Mouse (Mus musculus): ENCODE data around the gene Camk2d. TPM values are rescaled to one million over a fixed set of nuclear protein-coding genes. Genes with fewer than 3 reads are reported as not detected.

Camk2d gene
- total RNA-seq, 1 experiment, result 12.4 TPM

DNA sequence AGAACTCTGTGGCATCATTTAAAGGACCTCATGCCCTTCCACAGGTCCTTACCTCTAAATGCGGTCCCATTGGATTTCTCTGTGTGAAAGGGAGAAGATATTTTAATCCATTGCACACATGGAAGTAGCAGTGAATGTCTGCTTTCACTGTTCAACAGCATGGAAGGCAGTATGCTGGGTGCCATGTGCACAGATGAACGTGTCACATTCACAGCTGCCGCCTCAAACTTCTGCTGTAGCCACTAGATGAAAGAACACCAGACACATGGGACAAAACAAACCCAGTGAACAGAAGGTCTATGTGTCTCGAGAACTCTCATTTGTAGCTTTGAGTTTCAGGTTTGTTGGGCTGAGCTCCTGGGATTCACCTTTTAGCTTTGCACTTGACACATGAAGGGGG lies 168.6 kb downstream of the Camk2d start:
- no peaks in the 10 kb centered on the region for H3K36me3 ChIP-seq (ENCODE audit: control insufficient read depth, insufficient read depth, low read length, poor library complexity, severe bottlenecking)
- no peaks in the 10 kb centered on the region for H3K4me1 ChIP-seq (ENCODE audit: control insufficient read depth in 2 of 2, insufficient read depth in 2 of 2, low read length in 2 of 2, poor library complexity in 1 of 2)
- no peak overlapping the region for H3K27ac ChIP-seq (ENCODE audit: insufficient read depth, low read depth, low read length, poor library complexity, severe bottlenecking)
- in situ Hi-C loops (cut with MboI; ENCODE audit: low sequenced_read_pairs in 2 of 2, unreplicated experiment in 2 of 2), result no loop called here
- DNase-seq (ENCODE audit: low read depth, low spot score), result no peak
- no peak overlapping the region for H3K4me3 ChIP-seq (ENCODE audit: insufficient read depth in 1 of 2, low read depth in 1 of 2, low read length in 2 of 2, poor library complexity in 1 of 2, severe bottlenecking in 1 of 2)
- no peak for TF ChIP-seq HCFC1 (IDR thresholded peaks at IDR 0.05; ENCODE audit: borderline replicate concordance, insufficient read depth, low read length)
- TF ChIP-seq MAFK (IDR thresholded peaks at IDR 0.05; ENCODE audit: insufficient read depth, low read depth, low read length), result no peak
- TF ChIP-seq ZC3H11A (IDR thresholded peaks at IDR 0.05; ENCODE audit: borderline replicate concordance, low read depth, low read length), result no peak
- no peak for TF ChIP-seq CHD2 (IDR thresholded peaks at IDR 0.05; ENCODE audit: low read depth, low read length)
- TF ChIP-seq ZNF384 (IDR thresholded peaks at IDR 0.05; ENCODE audit: low read depth, low read length), result no peak
- no peaks in the 10 kb centered on the region for H3K9me3 ChIP-seq (ENCODE audit: control insufficient read depth, insufficient read depth, low read depth, low read length)
- H3K9ac ChIP-seq (ENCODE audit: insufficient read depth, low read depth, low read length, poor library complexity, severe bottlenecking), result no peak overlapping the region

DNA sequence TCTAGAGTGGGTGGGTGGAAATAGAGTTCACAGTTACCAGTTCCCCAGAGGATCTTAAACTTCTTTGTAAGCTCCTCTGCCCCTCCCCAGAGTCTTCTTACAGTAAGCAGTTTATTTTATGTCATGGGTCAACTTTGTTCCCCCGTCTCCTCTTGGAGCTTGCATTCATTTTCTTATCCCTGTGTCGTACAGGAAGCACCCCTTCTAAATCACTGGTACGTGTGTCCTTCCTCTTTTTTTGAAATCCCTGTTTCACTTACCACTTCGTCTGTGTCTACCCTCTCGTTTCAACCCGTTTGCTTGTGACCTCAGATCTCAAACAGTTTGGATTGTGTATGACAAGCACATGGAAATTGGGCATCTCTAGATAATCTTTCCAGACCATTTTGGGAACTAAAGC lies 174.0 kb downstream of the Camk2d start:
- Histone ChIP-seq H3K36me3 (ENCODE audit: control insufficient read depth, insufficient read depth, low read length, poor library complexity, severe bottlenecking) (no peaks in the 10 kb centered on the region), H3K9me3 (ENCODE audit: control insufficient read depth, insufficient read depth, low read depth, low read length) (no peaks in the 10 kb centered on the region), H3K27ac (ENCODE audit: insufficient read depth, low read depth, low read length, poor library complexity, severe bottlenecking) (no peak overlapping the region), H3K4me1 (ENCODE audit: control insufficient read depth in 2 of 2, insufficient read depth in 2 of 2, low read length in 2 of 2, poor library complexity in 1 of 2) (no peaks in the 10 kb centered on the region), H3K9ac (ENCODE audit: insufficient read depth, low read depth, low read length, poor library complexity, severe bottlenecking) (no peak overlapping the region), H3K4me3 (ENCODE audit: insufficient read depth in 1 of 2, low read depth in 1 of 2, low read length in 2 of 2, poor library complexity in 1 of 2, severe bottlenecking in 1 of 2) (no peak overlapping the region)
- in situ Hi-C loops (cut with MboI; ENCODE audit: low sequenced_read_pairs in 2 of 2, unreplicated experiment in 2 of 2), result no loop called here
- no peak for DNase-seq (ENCODE audit: low read depth, low spot score)
- TF ChIP-seq ZC3H11A (IDR thresholded peaks at IDR 0.05; ENCODE audit: borderline replicate concordance, low read depth, low read length), result no peak
- no peak for TF ChIP-seq MAFK (IDR thresholded peaks at IDR 0.05; ENCODE audit: insufficient read depth, low read depth, low read length)
- no peak for TF ChIP-seq ZNF384 (IDR thresholded peaks at IDR 0.05; ENCODE audit: low read depth, low read length)
- no peak for TF ChIP-seq CHD2 (IDR thresholded peaks at IDR 0.05; ENCODE audit: low read depth, low read length)
- TF ChIP-seq HCFC1 (IDR thresholded peaks at IDR 0.05; ENCODE audit: borderline replicate concordance, insufficient read depth, low read length), result no peak

DNA sequence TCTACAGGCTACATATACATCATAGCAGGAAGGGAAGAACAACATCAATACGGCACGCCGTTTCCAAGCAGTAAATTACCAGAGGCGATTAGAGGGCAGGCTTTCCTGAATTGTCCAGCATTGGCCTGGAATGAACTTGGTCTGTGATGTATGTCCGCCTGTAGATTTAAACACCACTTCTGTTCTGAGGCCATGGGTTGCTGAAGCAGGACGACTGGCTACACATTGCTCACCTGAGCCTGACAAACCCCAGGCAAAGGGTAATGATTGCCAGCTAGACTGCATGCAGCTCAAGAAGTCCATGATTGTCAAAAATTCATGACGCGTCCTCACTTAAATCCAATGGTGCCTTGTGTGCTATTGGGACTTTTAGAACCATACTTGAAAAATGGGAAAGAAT lies 174.9 kb downstream of the Camk2d start:
- H3K4me3 ChIP-seq (ENCODE audit: insufficient read depth in 1 of 2, low read depth in 1 of 2, low read length in 2 of 2, poor library complexity in 1 of 2, severe bottlenecking in 1 of 2), result no peak overlapping the region
- H3K36me3 ChIP-seq (ENCODE audit: control insufficient read depth, insufficient read depth, low read length, poor library complexity, severe bottlenecking), result no peaks in the 10 kb centered on the region
- TF ChIP-seq CHD2 (IDR thresholded peaks at IDR 0.05; ENCODE audit: low read depth, low read length) (no peak), ZNF384 (IDR thresholded peaks at IDR 0.05; ENCODE audit: low read depth, low read length) (no peak), HCFC1 (IDR thresholded peaks at IDR 0.05; ENCODE audit: borderline replicate concordance, insufficient read depth, low read length) (no peak), MAFK (IDR thresholded peaks at IDR 0.05; ENCODE audit: insufficient read depth, low read depth, low read length) (no peak), ZC3H11A (IDR thresholded peaks at IDR 0.05; ENCODE audit: borderline replicate concordance, low read depth, low read length) (no peak)
- H3K27ac ChIP-seq (ENCODE audit: insufficient read depth, low read depth, low read length, poor library complexity, severe bottlenecking), result no peak overlapping the region
- DNase-seq (ENCODE audit: low read depth, low spot score), result no peak
- no peak overlapping the region for H3K9ac ChIP-seq (ENCODE audit: insufficient read depth, low read depth, low read length, poor library complexity, severe bottlenecking)
- H3K4me1 ChIP-seq (ENCODE audit: control insufficient read depth in 2 of 2, insufficient read depth in 2 of 2, low read length in 2 of 2, poor library complexity in 1 of 2), result no peaks in the 10 kb centered on the region
- in situ Hi-C loops (cut with MboI; ENCODE audit: low sequenced_read_pairs in 2 of 2, unreplicated experiment in 2 of 2), result no loop called here
- H3K9me3 ChIP-seq (ENCODE audit: control insufficient read depth, insufficient read depth, low read depth, low read length), result no peaks in the 10 kb centered on the region

DNA sequence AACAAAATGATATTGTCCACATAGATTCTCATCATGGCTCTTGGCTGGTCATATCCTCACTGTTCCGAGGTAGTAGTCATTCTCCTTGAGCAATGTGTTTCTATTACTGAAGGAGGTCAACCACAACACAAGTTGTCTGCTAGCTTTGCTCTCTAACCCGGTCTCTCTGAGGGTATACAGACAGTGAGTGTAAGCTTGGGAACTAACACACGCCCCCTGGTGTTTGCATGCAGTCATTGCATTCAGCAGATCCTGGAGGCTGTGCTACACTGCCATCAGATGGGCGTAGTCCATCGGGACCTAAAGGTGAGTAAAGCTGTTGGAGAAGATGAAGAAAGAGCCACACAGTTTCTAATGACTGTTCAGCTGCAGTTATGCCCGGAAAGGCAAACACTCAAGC lies 175.4 kb downstream of the Camk2d start:
- Histone ChIP-seq H3K4me1 (ENCODE audit: control insufficient read depth in 2 of 2, insufficient read depth in 2 of 2, low read length in 2 of 2, poor library complexity in 1 of 2) (no peaks in the 10 kb centered on the region), H3K9ac (ENCODE audit: insufficient read depth, low read depth, low read length, poor library complexity, severe bottlenecking) (no peak overlapping the region), H3K4me3 (ENCODE audit: insufficient read depth in 1 of 2, low read depth in 1 of 2, low read length in 2 of 2, poor library complexity in 1 of 2, severe bottlenecking in 1 of 2) (no peak overlapping the region), H3K9me3 (ENCODE audit: control insufficient read depth, insufficient read depth, low read depth, low read length) (no peaks in the 10 kb centered on the region), H3K36me3 (ENCODE audit: control insufficient read depth, insufficient read depth, low read length, poor library complexity, severe bottlenecking) (no peaks in the 10 kb centered on the region), H3K27ac (ENCODE audit: insufficient read depth, low read depth, low read length, poor library complexity, severe bottlenecking) (no peak overlapping the region)
- TF ChIP-seq MAFK (IDR thresholded peaks at IDR 0.05; ENCODE audit: insufficient read depth, low read depth, low read length) (no peak), ZC3H11A (IDR thresholded peaks at IDR 0.05; ENCODE audit: borderline replicate concordance, low read depth, low read length) (peak; percentile 72; the same call in 1 of the 2 replicates)
- in situ Hi-C loops (cut with MboI; ENCODE audit: low sequenced_read_pairs in 2 of 2, unreplicated experiment in 2 of 2), result no loop called here
- DNase-seq (ENCODE audit: low read depth, low spot score), result peak; percentile 65

DNA sequence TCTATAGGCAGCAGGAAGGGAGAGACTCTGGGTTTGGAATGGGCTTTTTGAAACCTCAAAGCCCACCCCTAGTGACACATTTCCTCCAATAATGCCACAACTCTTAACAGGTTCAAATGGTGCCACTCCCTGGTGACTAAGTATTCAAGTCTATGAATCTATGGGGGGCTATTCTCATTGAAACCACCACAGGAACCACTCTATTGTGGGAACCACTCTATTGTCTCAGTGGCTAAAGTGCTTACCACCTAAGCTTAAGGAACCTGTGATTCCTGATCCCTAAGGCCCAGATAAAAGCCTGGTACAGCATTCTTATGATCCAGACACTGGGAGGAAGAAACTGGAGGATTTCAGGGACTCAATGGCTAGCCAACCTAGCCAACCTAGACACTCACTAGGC lies 179.9 kb downstream of the Camk2d start:
- no peak overlapping the region for H3K9ac ChIP-seq (ENCODE audit: insufficient read depth, low read depth, low read length, poor library complexity, severe bottlenecking)
- H3K4me3 ChIP-seq (ENCODE audit: insufficient read depth in 1 of 2, low read depth in 1 of 2, low read length in 2 of 2, poor library complexity in 1 of 2, severe bottlenecking in 1 of 2), result no peak overlapping the region
- H3K36me3 ChIP-seq (ENCODE audit: control insufficient read depth, insufficient read depth, low read length, poor library complexity, severe bottlenecking), result no peaks in the 10 kb centered on the region
- DNase-seq (ENCODE audit: low read depth, low spot score), result peak; percentile 20
- TF ChIP-seq CHD2 (IDR thresholded peaks at IDR 0.05; ENCODE audit: low read depth, low read length), result no peak
- TF ChIP-seq MAFK (IDR thresholded peaks at IDR 0.05; ENCODE audit: insufficient read depth, low read depth, low read length), result no peak
- TF ChIP-seq ZC3H11A (IDR thresholded peaks at IDR 0.05; ENCODE audit: borderline replicate concordance, low read depth, low read length), result no peak
- no peak for TF ChIP-seq HCFC1 (IDR thresholded peaks at IDR 0.05; ENCODE audit: borderline replicate concordance, insufficient read depth, low read length)
- no peak for TF ChIP-seq ZNF384 (IDR thresholded peaks at IDR 0.05; ENCODE audit: low read depth, low read length)
- H3K27ac ChIP-seq (ENCODE audit: insufficient read depth, low read depth, low read length, poor library complexity, severe bottlenecking), result no peak overlapping the region
- in situ Hi-C loops (cut with MboI; ENCODE audit: low sequenced_read_pairs in 2 of 2, unreplicated experiment in 2 of 2), result no loop called here
- H3K4me1 ChIP-seq (ENCODE audit: control insufficient read depth in 2 of 2, insufficient read depth in 2 of 2, low read length in 2 of 2, poor library complexity in 1 of 2), result no peaks in the 10 kb centered on the region
- H3K9me3 ChIP-seq (ENCODE audit: control insufficient read depth, insufficient read depth, low read depth, low read length), result no peaks in the 10 kb centered on the region
